Mouse (Mus musculus): ENCODE measurements around the gene Bola2.
"Not testable (repeated sequence)": the region's sequence is repeated elsewhere in the genome, so short reads cannot be mapped to it uniquely, and the experiment has no call there.

Bola2 gene

GRCm38 (mm10) chr7:126707442-126708174, 12.4 kb downstream of the Bola2 start, which contains the start of gene Coro1a:
Coro1a (minus strand) TSS chr7:126707787.
- peak; percentile 57 to 62 for DNase-seq (ENCODE audit: low read depth in 2 of 2, low spot score in 2 of 2)

- DNase-seq (ENCODE audit: low read depth in 2 of 2, low spot score in 2 of 2): no peak
These were observed 13.2 kb downstream of the Bola2 start for GRCm38 (mm10) chr7:126708175-126708952.

DNA sequence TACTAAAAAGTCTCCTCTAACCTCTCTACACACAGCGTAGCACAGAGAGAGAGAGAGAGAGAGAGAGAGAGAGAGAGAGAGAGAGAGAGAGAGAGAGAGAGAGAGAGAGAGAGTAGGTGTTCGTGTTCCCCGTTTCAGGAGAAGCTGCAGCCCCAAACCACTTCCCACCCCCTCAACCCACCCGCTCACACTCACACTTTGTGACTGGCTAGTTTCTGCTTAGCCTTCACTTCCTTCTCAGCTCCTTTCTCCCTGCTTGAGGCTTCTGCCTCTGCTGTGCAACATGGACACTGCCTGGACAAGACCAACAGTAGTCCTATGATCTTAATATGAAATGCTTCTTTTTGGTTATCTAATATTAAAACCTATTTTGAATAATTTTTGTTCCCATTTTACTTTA, 15.1 kb downstream of the Bola2 start:
- DNase-seq (ENCODE audit: low read depth in 2 of 2, low spot score in 2 of 2): no peak

GRCm38 (mm10) chr7:126711910-126712309, 16.7 kb downstream of the Bola2 start:
- no peak for DNase-seq (ENCODE audit: low read depth in 2 of 2, low spot score in 2 of 2)

- no peak for DNase-seq (ENCODE audit: low read depth in 2 of 2, low spot score in 2 of 2)
These were observed 20.5 kb downstream of the Bola2 start for GRCm38 (mm10) chr7:126715679-126716078.

- no peak for DNase-seq (ENCODE audit: low read depth in 2 of 2, low spot score in 2 of 2)
These were observed 22.4 kb downstream of the Bola2 start for GRCm38 (mm10) chr7:126717566-126717965.

DNA sequence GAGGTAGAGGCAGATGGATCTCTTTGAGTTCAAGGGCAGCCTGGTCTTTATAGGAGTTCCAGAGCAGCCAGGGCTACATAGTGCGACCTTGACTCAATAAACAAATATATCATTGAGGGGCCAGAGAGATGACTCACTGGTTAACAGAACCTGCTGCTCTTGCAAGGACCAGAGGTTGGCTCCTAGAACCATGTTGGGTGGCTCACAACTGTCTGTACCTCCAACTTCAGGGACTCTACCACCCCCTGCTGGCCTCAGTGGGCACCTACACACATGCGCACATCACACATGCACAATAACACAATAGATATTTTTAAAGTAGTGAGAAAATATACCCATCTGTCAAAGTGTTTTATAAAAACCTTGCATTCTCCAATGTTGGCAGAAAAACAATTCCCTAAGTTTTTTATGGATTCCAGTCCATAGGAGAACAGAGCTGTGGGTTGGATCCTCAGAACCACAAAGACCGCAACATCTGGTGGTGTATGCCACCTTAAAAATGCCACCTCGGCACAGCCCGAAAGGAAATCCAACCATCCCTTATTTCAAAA, 23.7 kb downstream of the Bola2 start:
- DNase-seq (ENCODE audit: low read depth in 2 of 2, low spot score in 2 of 2): no peak

DNA sequence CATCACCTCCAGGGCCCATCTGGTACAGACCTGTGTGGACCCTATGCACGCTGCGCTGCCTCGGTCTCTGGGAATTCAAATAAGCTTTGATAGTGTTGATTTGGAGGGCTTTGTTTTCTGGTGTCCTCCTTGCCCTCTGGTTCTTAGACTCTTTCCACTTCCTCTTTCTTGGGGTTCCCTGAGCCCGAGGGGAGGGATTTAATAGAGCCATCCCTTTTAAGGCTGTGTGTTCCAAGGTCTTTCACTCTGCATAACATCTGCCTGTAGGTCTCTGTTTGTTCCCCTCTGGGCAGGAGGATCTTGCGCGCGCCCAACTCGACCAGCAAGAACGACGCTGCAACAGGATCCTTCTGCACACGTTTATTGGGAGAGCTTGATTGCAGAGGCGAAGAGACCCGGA, 26.4 kb downstream of the Bola2 start:
- DNase-seq (ENCODE audit: low read depth in 2 of 2, low spot score in 2 of 2): no peak

DNA sequence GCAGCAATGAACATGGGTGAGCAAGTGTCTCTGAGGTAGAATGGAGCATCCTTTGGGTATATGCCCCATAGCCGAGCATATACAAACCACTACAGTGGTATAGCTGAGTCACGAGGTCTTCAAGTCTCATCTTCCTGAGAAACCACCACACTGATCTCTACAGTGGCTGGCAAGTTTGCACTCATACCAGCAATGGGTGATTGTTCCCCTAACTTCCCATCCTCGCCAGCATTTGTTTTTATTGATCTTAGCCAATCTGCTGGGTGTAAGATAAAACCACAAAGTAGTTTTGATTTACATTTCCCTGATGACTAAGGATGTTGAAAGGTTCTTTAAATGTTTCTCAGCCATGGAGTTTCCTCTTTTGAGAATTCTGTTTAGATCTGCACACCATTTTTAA, 29.9 kb downstream of the Bola2 start:
- no peak for DNase-seq (ENCODE audit: low read depth in 2 of 2, low spot score in 2 of 2)

DNA sequence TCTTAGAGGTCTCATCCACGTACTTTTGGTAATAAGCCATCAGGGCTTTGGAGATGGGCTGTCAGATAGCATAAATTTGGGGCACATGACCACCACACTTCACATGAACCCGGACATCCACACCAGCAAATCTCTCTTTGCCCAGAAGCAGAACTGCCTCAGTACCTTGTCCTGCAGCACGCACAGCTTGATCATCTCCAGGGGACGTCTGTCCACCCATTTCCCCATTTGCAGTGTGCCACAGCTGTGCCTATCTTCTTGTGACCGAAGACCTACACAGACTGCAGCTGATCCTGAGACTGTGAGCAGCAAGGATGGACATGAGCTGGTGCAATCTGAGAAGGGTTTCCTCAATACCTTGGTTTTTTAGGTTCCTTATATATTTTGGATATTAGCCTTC, 30.5 kb downstream of the Bola2 start:
- DNase-seq (ENCODE audit: low read depth in 2 of 2, low spot score in 2 of 2): no peak

DNA sequence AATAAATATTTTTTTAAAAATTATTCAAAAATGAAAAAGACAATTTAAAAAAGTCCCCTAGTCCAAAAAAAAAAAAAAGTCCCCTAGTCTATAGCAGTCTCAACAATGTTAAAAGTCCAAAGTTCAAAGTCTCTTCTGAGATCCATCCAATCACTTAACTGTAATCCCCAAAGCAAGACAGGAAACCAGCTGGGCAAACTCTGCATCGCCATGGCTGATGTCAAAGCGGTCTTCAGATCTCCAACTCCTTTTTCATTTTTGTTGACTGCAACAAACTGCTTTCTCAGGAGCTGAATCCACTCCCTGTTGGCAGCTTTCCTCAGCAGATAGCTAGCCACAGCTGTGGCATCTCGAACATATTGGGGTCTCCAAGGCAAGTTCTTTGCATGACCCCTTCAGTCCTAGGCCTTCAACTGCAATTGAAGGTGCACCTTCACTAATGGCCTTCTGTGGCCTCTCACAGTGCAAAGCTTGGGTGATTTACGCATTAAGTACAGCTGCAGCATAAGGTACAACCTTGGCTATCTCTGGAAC, 35.1 kb downstream of the Bola2 start:
- DNase-seq (ENCODE audit: low read depth in 2 of 2, low spot score in 2 of 2): not testable (repeated sequence)

GRCm38 (mm10) chr7:126736122-126736521, 40.9 kb downstream of the Bola2 start:
- DNase-seq (ENCODE audit: low read depth in 2 of 2, low spot score in 2 of 2): no peak

- DNase-seq (ENCODE audit: low read depth in 2 of 2, low spot score in 2 of 2): no peak
These were observed 44.4 kb downstream of the Bola2 start for GRCm38 (mm10) chr7:126739551-126739950.

- DNase-seq (ENCODE audit: low read depth in 2 of 2, low spot score in 2 of 2): no peak
These were observed 45.0 kb downstream of the Bola2 start for GRCm38 (mm10) chr7:126740132-126740735.

DNA sequence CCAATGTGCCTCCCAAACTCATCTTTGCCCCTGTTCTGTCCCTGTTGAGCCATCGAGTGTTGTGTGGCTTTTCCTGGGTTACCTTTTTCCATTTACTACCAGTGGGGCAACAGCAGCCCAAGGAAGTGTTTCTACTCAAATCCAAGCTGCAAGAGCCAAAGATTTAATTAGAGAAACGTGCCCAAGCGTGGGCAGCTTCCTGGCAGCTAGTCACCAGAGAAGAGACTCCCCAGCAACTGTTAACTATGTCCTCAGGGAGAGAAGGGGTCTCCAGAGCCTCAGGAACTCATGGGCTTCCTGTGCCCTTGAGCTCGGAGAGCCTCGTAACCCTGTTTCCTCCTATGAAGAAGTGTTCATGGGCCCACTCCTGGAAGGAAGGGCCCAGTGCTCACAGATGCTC, 45.8 kb downstream of the Bola2 start:
- DNase-seq (ENCODE audit: low read depth in 2 of 2, low spot score in 2 of 2): no peak

- DNase-seq (ENCODE audit: low read depth in 2 of 2, low spot score in 2 of 2): no peak
These were observed 46.3 kb downstream of the Bola2 start for GRCm38 (mm10) chr7:126741452-126741851.

DNA sequence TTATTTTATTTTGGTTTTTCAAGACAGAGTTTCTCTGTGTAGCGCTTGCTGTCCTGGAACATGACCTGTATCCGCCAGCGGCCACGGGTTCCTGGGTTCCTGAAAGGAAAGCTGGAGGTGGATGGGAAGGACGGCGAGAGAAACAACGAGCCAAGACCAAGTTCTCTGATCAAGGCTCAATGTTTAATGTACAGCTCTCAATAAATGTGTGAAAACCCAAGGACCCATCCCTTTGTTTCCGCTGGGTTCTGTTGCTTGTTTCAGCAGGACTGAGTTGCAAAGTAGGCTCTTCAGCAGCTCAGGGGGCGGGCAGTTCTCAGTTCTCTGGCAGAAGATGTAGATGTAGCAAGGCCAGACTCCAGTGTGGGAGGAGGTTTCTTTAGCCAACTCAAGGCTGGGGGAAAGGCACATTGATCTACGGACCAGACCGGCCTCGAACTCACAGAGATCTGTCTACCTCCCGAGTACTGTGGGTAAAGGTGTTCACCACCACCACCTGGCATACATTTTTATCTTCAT, 46.8 kb downstream of the Bola2 start:
- no peak for DNase-seq (ENCODE audit: low read depth in 2 of 2, low spot score in 2 of 2)

DNA sequence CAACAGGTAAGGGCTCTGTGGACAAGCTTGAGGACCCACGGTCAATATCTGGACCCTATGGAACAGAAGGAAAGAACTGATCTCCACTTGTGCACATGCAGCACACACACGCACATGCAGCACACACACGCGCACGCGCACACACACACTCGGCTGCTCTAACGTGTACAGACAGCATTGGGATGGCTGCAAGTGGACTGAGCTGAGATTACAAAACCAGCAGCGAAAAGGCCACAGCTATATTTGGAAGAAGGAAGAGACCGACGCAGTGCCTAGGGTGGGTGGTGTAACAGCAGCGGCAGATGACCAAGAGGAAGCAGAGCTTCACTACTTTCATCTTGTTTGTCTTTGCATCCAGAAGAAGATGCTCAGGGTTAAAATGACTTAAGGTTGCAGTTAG, 50.9 kb downstream of the Bola2 start:
- no peak for DNase-seq (ENCODE audit: low read depth in 2 of 2, low spot score in 2 of 2)

DNA sequence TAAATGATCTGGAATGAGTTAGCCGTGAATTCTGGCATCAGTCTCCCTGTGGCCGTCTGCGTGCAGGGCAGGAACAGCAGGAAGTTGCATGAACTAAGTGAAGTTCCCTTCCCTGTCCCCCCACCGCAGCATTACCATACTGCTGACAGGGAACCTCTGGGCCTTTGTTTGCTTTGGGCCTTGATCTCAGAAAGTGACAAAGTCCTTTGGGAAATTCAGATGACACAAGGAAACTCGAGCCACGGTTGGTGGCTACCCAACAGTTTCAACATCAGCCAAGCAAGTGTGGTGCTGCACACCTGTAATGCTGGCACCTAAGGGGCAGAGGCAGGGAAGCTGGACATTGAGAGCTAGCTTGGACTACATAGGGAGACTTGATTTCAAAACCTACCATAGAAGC, 51.6 kb downstream of the Bola2 start:
- no peak for DNase-seq (ENCODE audit: low read depth in 2 of 2, low spot score in 2 of 2)

DNA sequence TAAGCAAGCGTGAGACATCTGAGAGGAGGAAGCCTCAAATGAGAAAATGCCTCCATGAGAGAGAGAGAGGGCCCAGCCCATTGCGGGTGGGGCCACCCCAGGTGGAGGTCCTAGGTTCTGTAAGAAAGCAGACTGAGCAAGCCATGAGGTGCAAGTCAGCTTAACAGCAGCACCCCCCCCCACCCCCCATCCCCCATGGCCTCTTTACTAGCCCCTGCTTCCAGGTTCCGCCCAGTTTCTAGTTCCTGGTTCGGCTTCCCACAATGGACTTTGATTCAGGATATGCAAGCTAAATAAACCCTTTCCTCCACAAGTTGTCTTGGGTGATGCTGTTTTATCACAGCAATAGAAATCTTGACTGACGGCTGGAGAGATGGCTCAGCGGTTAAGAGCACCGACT, 53.6 kb downstream of the Bola2 start:
- DNase-seq (ENCODE audit: low read depth in 2 of 2, low spot score in 2 of 2): no peak
